Mouse (Mus musculus) E14TG2a.4 (cell line): ENCODE results near the gene Synpr.

Experiments
- CTCF ChIP-seq: conservative IDR thresholded peaks from 2 replicates; pipeline ENCODE4 v1.5.1; 2014; ENCODE audit warnings: low read length
- POU5F1 ChIP-seq: IDR thresholded peaks from 2 replicates; pipeline ENCODE4 v1.6.1; 2014; ENCODE audit warnings: low read length, borderline replicate concordance

- TF ChIP-seq CTCF (no peak), POU5F1 (no peak)
Measured at GRCm38 (mm10) chr14:13578744-13579143, 294.2 kb downstream of the Synpr start.
